Mouse (Mus musculus) embryonic facial prominence, embryonic 14.5 days (tissue): ENCODE measurements around the gene Gm20449. TPM values are rescaled to one million over a fixed set of nuclear protein-coding genes. Genes with fewer than 3 reads are reported as not detected.
"Not testable (repeated sequence)": the region's sequence is repeated elsewhere in the genome, so short reads cannot be mapped to it uniquely, and the experiment has no call there.

Source experiments
- ATAC-seq: fragments of 200-750 bp; cut with Nextera tagmentation; 2 replicates; pipeline ENCODE4 v1.8.0; 2017; ENCODE audit warnings: low read depth, moderate number of reproducible peaks, moderate TSS enrichment
- DNase-seq: peaks from one replicate; pipeline ENCODE4 v3.0.0-alpha.2; 2015; ENCODE audit warnings: low spot score
- H3K27ac ChIP-seq: fragments of 300-500 bp; sonication (generic); replicated peaks from 2 replicates; pipeline ENCODE4 v1.5.1; 2014; ENCODE audit warnings: low read depth, mild to moderate bottlenecking, low read length, moderate library complexity
- H3K27me3 ChIP-seq: fragments of 300-500 bp; sonication (generic); replicated peaks from 2 replicates; pipeline ENCODE4 v1.6.1; 2014; ENCODE audit warnings: low read length; ENCODE audit not compliant: control insufficient read depth, insufficient read depth
- H3K36me3 ChIP-seq: fragments of 300-500 bp; sonication (generic); 2 replicates; pipeline ENCODE4 v1.6.1; 2014; ENCODE audit warnings: low read length, mixed read lengths; ENCODE audit not compliant: control insufficient read depth, insufficient read depth
- H3K4me1 ChIP-seq: fragments of 300-500 bp; sonication (generic); 2 replicates; pipeline ENCODE4 v1.6.1; 2014; ENCODE audit warnings: antibody characterized with exemption, low read length; ENCODE audit not compliant: control insufficient read depth, insufficient read depth
- H3K4me2 ChIP-seq: fragments of 300-500 bp; sonication (generic); 2 replicates; pipeline ENCODE4 v1.6.1; 2014; ENCODE audit warnings: low read depth, mild to moderate bottlenecking, low read length, moderate library complexity, mixed read lengths
- H3K4me3 ChIP-seq: fragments of 300-500 bp; sonication (generic); 2 replicates; pipeline ENCODE4 v1.5.1; 2014; ENCODE audit warnings: low read depth, mild to moderate bottlenecking, low read length
- H3K9ac ChIP-seq: fragments of 300-500 bp; sonication (generic); 2 replicates; pipeline ENCODE4 v1.6.1; 2014; ENCODE audit warnings: low read depth, mild to moderate bottlenecking, low read length, moderate library complexity, mixed read lengths
- H3K9me3 ChIP-seq: fragments of 300-500 bp; sonication (generic); 2 replicates; pipeline ENCODE4 v1.6.1; 2016; ENCODE audit warnings: low read length; ENCODE audit not compliant: control insufficient read depth
- WGBS: fragments of 180-500 bp; shearing (Covaris S2); extraction: QIAGEN DNeasy Blood & Tissue Kit; methylation state at CpG from one replicate; pipeline ENCODE4 v1.1.7; 2014; 5-methylcytosine and 5-hydroxymethylcytosine counted together
- polyA plus RNA-seq: library from polyadenylated mRNA; unstranded; fragments of >200 nt; fragmentation: Nextera tagmentation; extraction: Ambion mirVana; gene quantifications from 2 replicates; pipeline ENCODE4 v1.2.1, GENCODE M21; 2014

Gm20449 gene
- polyA plus RNA-seq: 0.07 and 0.09 TPM in 2 replicates

DNA sequence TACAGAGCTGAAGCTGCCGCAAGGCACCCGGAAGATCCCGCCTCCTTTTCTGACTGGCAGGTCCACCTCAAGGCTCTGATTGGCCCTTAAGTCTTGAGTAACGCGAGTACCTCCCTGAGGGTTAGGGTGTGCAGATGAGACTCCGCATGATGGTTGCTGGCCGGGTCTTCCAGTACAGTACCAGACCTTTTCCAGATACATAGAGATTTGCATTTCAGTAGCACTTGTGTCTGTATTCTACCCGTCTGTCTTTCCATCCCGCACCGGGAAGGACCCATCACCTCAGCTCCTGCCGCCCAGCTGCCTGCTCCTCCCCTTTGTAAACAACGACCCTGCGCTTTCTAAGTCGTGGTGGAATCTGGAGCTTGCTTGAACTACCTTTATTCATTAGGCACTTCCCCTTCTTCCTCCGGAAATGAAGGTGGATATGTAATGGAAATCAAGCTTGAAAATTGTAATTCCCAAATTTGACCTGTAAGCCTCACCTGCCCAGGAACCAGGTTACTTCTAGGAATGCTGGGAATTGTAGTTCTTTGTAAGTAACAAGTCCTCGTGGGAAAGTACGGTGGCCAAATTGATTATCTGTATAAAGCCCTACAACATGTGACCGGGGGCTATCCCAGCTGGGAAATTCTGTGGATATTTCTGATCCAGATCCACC lies at the start of gene Gm20449, which contains the start of gene AW146154:
Gene Gm20449, minus strand, starts transcription at position 29 of the 661 bp plus-strand sequence.
Gene AW146154, minus strand, starts transcription at position 502 of the 661 bp plus-strand sequence.
- DNase-seq: peak; percentile 97
- under 1% methylated on average over 18 of the region's 18 CpGs for WGBS

GRCm38 (mm10) chr7:41512672-41513071 lies 13.5 kb upstream of the Gm20449 start:
- H3K9ac ChIP-seq: no peak overlapping the region
- no peak for DNase-seq
- 84% methylated on average over 3 of the region's 3 CpGs for WGBS

More for the DNA sequence above, at the start of gene Gm20449, which contains the start of gene AW146154:
- Histone ChIP-seq H3K36me3 (peaks cover 6% of the 10 kb centered on the region; the same call in 1 of the 2 replicates), H3K9me3 (peaks cover 20% of the 10 kb centered on the region), H3K9ac (peak within 1 kb of the TSS; percentile 67), H3K4me3 (peak within 1 kb of the TSS; percentile 61), H3K4me1 (no peaks in the 10 kb centered on the region), H3K27me3 (no peaks in the 10 kb centered on the region), H3K27ac (peak within 1 kb of the TSS; percentile 72), H3K4me2 (peak within 1 kb of the TSS; percentile 74)
- ATAC-seq: peak; percentile 99

GRCm38 (mm10) chr7:41512207-41512606 lies 13.0 kb upstream of the Gm20449 start:
- Histone ChIP-seq H3K9me3 (peaks cover 10% of the 10 kb centered on the region; the same call in 1 of the 2 replicates), H3K4me1 (no peaks in the 10 kb centered on the region), H3K4me3 (no peak overlapping the region), H3K36me3 (no peaks in the 10 kb centered on the region), H3K9ac (no peak overlapping the region), H3K27me3 (no peaks in the 10 kb centered on the region), H3K4me2 (no peak overlapping the region), H3K27ac (no peak overlapping the region)
- 23% methylated on average over 1 of the region's 1 CpGs for WGBS
- ATAC-seq: no peak
- DNase-seq: no peak

More at GRCm38 (mm10) chr7:41512672-41513071, 13.5 kb upstream of the Gm20449 start:
- H3K36me3 ChIP-seq: no peaks in the 10 kb centered on the region
- peaks cover 13% of the 10 kb centered on the region; the same call in 1 of the 2 replicates for H3K9me3 ChIP-seq
- no peaks in the 10 kb centered on the region for H3K27me3 ChIP-seq
- H3K4me2 ChIP-seq: no peak overlapping the region
- no peaks in the 10 kb centered on the region for H3K4me1 ChIP-seq
- no peak overlapping the region for H3K27ac ChIP-seq
- ATAC-seq: no peak
- H3K4me3 ChIP-seq: no peak overlapping the region

DNA sequence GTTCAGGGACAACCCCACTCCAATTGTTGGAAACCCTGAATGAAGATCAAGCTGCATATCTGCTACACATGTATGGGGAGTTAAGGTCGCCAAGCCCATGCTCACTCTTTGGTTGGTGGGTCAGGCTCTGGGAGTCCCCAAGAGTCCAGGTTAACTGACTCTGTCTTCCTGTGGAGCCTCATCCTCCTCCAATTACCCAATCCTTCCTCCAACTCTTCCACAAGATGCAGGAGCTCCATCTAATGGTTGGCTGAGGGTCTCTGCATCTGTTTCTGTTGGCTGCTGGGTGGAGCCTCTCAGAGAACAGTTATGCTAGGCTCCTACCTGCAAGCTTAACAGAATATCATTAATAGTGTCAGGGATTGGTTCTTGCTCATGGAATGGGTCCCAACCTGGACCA lies 3.2 kb upstream of the Gm20449 start:
- DNase-seq (no peak), ATAC-seq (no peak)
- H3K4me1 ChIP-seq: no peaks in the 10 kb centered on the region
- H3K36me3 ChIP-seq: no peaks in the 10 kb centered on the region
- H3K27ac ChIP-seq: no peak overlapping the region
- H3K9me3 ChIP-seq: peaks cover 3% of the 10 kb centered on the region; the same call in 1 of the 2 replicates
- 82% methylated on average over 1 of the region's 1 CpGs for WGBS
- no peak overlapping the region for H3K4me2 ChIP-seq
- H3K9ac ChIP-seq: no peak overlapping the region
- H3K27me3 ChIP-seq: no peaks in the 10 kb centered on the region
- no peak overlapping the region for H3K4me3 ChIP-seq

DNA sequence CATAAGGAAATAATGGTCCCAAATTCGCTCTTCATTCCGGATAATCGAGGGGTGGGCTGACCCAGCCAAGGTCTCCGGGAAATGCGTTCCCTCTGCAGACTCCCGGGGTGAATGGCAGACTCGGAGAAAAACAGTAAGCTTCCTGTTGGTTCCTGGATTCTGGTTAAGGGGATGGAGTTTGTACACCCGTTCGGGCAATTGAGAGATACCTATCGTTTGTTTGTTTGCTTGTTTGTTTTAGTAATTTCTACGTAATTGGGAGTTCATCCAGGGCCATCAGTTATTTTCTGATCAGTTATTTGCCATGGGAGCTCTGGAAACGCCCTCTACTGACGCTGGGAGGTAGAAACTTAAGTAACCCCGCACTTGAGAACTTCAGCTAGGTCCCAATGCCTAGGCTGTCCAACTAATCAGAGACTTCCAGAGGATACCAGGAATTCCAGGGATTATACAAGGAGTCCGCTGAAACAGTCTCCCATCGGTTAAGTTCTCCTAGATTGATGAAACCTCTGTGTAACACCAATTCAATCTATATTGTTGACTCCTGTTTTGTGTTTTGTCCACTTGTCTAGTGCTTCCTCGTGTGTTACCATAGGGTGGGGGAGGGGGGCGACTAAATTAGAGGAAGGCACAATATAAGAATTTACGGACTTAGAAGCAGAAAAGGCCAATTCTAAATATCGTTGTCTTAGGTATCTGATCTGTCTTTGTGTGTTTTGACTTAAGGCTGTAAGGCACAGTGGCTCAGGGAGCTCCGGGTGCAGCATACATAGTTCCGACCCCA lies 1.1 kb upstream of the Gm20449 start:
- DNase-seq (peak; percentile 56), ATAC-seq (no peak)
- Histone ChIP-seq H3K4me3 (peak overlapping the region; percentile 61), H3K4me1 (no peaks in the 10 kb centered on the region), H3K36me3 (no peaks in the 10 kb centered on the region; the same call in 1 of the 2 replicates), H3K27ac (no peak overlapping the region), H3K9ac (peak overlapping the region; percentile 43), H3K27me3 (no peaks in the 10 kb centered on the region), H3K4me2 (peak overlapping the region; percentile 74), H3K9me3 (peaks cover 11% of the 10 kb centered on the region; the same call in 1 of the 2 replicates)
- 20% methylated on average over 22 of the region's 22 CpGs for WGBS

DNA sequence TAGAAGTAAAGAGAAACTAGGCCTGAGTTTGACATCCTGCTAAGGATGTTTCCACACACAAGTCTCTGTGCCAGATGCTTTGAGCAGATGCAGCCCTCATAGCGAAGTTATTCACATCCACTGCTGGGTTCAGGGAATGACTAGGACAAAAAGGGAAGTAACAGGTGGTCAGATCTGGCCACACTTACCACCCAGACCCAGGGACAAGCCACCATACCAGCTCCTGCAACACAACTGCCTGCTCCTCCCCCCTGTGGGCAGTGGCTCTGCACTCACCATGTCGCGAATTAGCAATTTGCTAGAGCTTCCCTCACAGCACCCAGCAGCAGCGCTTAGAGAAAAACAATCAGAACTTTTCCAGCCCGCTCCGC lies 214 bp downstream of the Gm20449 start:
- 0% methylated on average over 6 of the region's 6 CpGs for WGBS
- peaks cover 23% of the 10 kb centered on the region for H3K9me3 ChIP-seq
- H3K4me1 ChIP-seq, ATAC-seq, H3K36me3 ChIP-seq, H3K27me3 ChIP-seq: not testable (repeated sequence)
- H3K4me3 ChIP-seq: peak overlapping the region; percentile 61
- H3K27ac ChIP-seq: peak overlapping the region; percentile 72
- DNase-seq: peak; percentile 18
- H3K4me2 ChIP-seq: peak overlapping the region; percentile 74
- H3K9ac ChIP-seq: peak overlapping the region; percentile 67

DNA sequence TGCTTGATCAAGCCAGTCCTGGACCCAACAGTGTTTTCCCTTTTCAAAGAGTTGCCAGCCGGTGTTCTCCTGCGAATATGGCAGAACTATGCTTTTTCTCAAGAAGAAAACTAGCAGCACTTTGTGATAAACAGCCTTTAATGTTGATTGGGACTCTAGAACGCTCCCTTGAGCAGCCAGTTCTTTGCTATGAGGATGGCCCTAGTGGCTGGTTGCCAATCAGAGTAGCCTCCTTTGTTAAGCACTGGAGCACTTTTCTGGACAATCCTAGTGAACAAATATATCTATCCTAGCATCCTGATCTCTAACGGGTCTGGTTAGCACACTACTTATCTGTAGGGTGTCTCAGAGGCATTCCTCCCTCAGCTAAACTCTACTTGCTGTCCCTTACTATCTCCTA lies 753 bp downstream of the Gm20449 start:
- not testable (repeated sequence) for H3K27ac ChIP-seq, H3K36me3 ChIP-seq, H3K9ac ChIP-seq, ATAC-seq, DNase-seq, H3K4me1 ChIP-seq, H3K27me3 ChIP-seq
- Histone ChIP-seq H3K4me3 (peak overlapping the region; percentile 61), H3K4me2 (peak overlapping the region; percentile 74), H3K9me3 (peaks cover 23% of the 10 kb centered on the region)
- WGBS: 72% methylated on average over 2 of the region's 4 CpGs

- DNase-seq: no peak
- Histone ChIP-seq H3K27me3 (no peaks in the 10 kb centered on the region), H3K4me2 (no peak overlapping the region), H3K4me1 (no peaks in the 10 kb centered on the region), H3K9me3 (peaks cover 27% of the 10 kb centered on the region), H3K27ac (no peak overlapping the region), H3K36me3 (peaks cover 9% of the 10 kb centered on the region; the same call in 1 of the 2 replicates), H3K4me3 (no peak overlapping the region), H3K9ac (no peak overlapping the region)
- 96% methylated on average over 2 of the region's 2 CpGs for WGBS
- ATAC-seq: no peak
These were observed 1.3 kb downstream of the Gm20449 start for GRCm38 (mm10) chr7:41497871-41498270.
